ENCODE assay signal across 1 mouse cellular context in the genomic region with DNA sequence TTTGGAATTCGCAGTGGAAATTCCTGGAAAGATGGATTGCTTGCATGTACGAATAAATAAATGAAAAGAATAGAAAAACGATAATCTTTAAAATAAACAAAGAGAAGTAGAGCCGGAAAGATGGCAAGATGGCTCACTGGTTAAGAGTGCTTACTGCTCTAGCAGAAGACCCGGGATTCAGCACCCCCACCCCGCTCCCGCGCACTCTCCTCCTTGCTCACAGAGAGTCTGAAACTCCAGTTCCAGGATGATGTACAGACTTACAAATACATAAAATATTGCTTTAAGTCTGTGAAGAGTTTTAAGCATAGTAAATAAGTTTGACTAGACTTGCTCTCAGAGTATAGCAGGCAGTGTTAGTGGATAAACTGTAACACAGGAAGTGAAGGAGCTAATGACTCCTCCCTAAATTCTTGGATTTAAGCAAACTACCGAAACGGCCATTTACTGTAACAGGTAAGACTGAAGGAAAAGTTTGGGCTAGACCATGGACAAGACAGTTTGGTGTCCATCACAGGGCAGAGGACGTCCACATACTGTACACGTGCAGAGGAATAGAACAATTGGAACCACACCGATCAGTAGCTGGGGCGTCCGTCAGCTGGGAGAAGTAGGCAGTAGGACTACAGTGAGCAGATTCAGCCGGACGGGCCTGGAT.
TF ChIP-seq lines count a peak whose summit lies in the region.

No protein-coding gene starts in this region.

TF ChIP-seq in CH12.LX, 34 proteins besides CTCF, POLR2A, EP300 and RAD21 (continued from another document):
- TF ChIP-seq UBTF (IDR thresholded peaks at IDR 0.05; ENCODE audit: low read depth, low read length): no peak
- TF ChIP-seq CHD2 (IDR thresholded peaks at IDR 0.05; ENCODE audit: low read length): no peak
- TF ChIP-seq MYC (IDR thresholded peaks at IDR 0.05; ENCODE audit: low read depth, low read length): no peak; the same call in 1 of the 2 replicates
- no peak for TF ChIP-seq MEF2A (IDR thresholded peaks at IDR 0.05; ENCODE audit: borderline replicate concordance, low read depth, low read length)
